In genomic region chr10:80475290-80475959, GRCm38 (mm10) we compare ENCODE assay signal across 7 mouse cellular contexts. TPM values are rescaled to one million over a fixed set of nuclear protein-coding genes. Genes with fewer than 3 reads are reported as not detected.
DNase-seq lines count a peak whose midpoint lies in the region; ATAC-seq lines count a peak whose summit lies in the region.

No protein-coding gene starts in this region.

- H3K9ac ChIP-seq in midbrain, embryonic 11.5 days (ENCODE audit: low read length): peak overlapping the region; percentile 60

- intact Hi-C loops in left cerebral cortex, postnatal 4 days (cut with DNase I): no loop called here

- peak overlapping the region; percentile 83 for H3K27ac ChIP-seq in embryonic facial prominence, embryonic 10.5 days (replicated peaks)
- peak overlapping the region; percentile 37; the same call in 1 of the 2 replicates for H3K27ac ChIP-seq in midbrain, embryonic 11.5 days (ENCODE audit: low read depth, low read length)

- no peaks in the 10 kb centered on the region for H3K36me3 ChIP-seq in embryonic facial prominence, embryonic 10.5 days (replicated peaks)
- no peaks in the 10 kb centered on the region for H3K36me3 ChIP-seq in midbrain, embryonic 11.5 days (ENCODE audit: control insufficient read depth, insufficient read depth, low read length)

- peak; percentile 91 for ATAC-seq in granulocyte monocyte progenitor cell, adult 5-6 weeks (replicated peaks; ENCODE audit: poor library complexity, severe bottlenecking)
- peak; percentile 90 for ATAC-seq in midbrain, embryonic 11.5 days (ENCODE audit: low FRiP score)

- DNase-seq in adrenal gland, postnatal 14 days: peak; percentile 94
- peak; percentile 94 for DNase-seq in embryonic facial prominence, embryonic 10.5 days (ENCODE audit: low spot score)
- peak; percentile 80 for DNase-seq in kidney, adult 11 months
- DNase-seq in left cerebral cortex, postnatal 4 days: peak; percentile 94
- peak; percentile 99 for DNase-seq in midbrain, embryonic 11.5 days (ENCODE audit: low spot score, missing footprints)
- DNase-seq in skeletal muscle tissue, adult 2 months (ENCODE audit: low read depth, low spot score): peak; percentile 86

- peak overlapping the region; percentile 66 for H3K4me3 ChIP-seq in embryonic facial prominence, embryonic 10.5 days
- peak overlapping the region; percentile 42 for H3K4me3 ChIP-seq in midbrain, embryonic 11.5 days (ENCODE audit: low read depth, low read length)

- H3K9me3 ChIP-seq in embryonic facial prominence, embryonic 10.5 days: no peaks in the 10 kb centered on the region
- no peaks in the 10 kb centered on the region for H3K9me3 ChIP-seq in midbrain, embryonic 11.5 days (ENCODE audit: control insufficient read depth, low read length)

- H3K4me2 ChIP-seq in midbrain, embryonic 11.5 days: peak overlapping the region; percentile 63

- H3K27me3 ChIP-seq in embryonic facial prominence, embryonic 10.5 days (replicated peaks; ENCODE audit: low read depth, poor library complexity, severe bottlenecking): peaks cover 78% of the 10 kb centered on the region
- H3K27me3 ChIP-seq in midbrain, embryonic 11.5 days (ENCODE audit: control insufficient read depth, insufficient read depth, low read length): peaks cover 2% of the 10 kb centered on the region

- WGBS in embryonic facial prominence, embryonic 10.5 days: under 1% methylated on average over 58 of the region's 58 CpGs
- WGBS in midbrain, embryonic 11.5 days: 1% methylated on average over 56 of the region's 58 CpGs

- H3K4me1 ChIP-seq in embryonic facial prominence, embryonic 10.5 days: peaks cover 19% of the 10 kb centered on the region
- H3K4me1 ChIP-seq in midbrain, embryonic 11.5 days (ENCODE audit: control insufficient read depth, insufficient read depth, low read length): peaks cover 5% of the 10 kb centered on the region

RNA-seq across cellular contexts. Expression of gene Onecut3, which starts 19.2 kb away (rescaled TPM):
- not detected in 2 replicates for total RNA-seq in adrenal gland, postnatal 14 days (2021)
- polyA plus RNA-seq in embryonic facial prominence, embryonic 10.5 days (2016; fragmentation: Nextera tagmentation; extraction: Ambion mirVana): 0.17 and 0.58 TPM in 2 replicates
- total RNA-seq in granulocyte monocyte progenitor cell, adult 5-6 weeks (2014; fragmentation: Nextera tagmentation): not detected in 2 replicates
- total RNA-seq in granulocyte monocyte progenitor cell, adult 5-6 weeks (2017): not detected in 2 replicates
- under 1 TPM in 1 of 2 experiments, not detected in 1; 0.24 TPM for total RNA-seq in left cerebral cortex, postnatal 4 days (2021)
- polyA plus RNA-seq in midbrain, embryonic 11.5 days (2014; fragmentation: Nextera tagmentation; extraction: Ambion mirVana): 2.7 and 2.8 TPM in 2 replicates

RNA-seq across cellular contexts. Expression of gene Tcf3, which starts 42.0 kb away (rescaled TPM):
- 54.4 and 61.8 TPM in 2 replicates for total RNA-seq in adrenal gland, postnatal 14 days (2021)
- polyA plus RNA-seq in embryonic facial prominence, embryonic 10.5 days (2016; fragmentation: Nextera tagmentation; extraction: Ambion mirVana): 225 and 235 TPM in 2 replicates
- 33.8 and 55.2 TPM in 2 replicates for total RNA-seq in granulocyte monocyte progenitor cell, adult 5-6 weeks (2014; fragmentation: Nextera tagmentation)
- 30.7 and 48.4 TPM in 2 replicates for total RNA-seq in granulocyte monocyte progenitor cell, adult 5-6 weeks (2017)
- 10 to 100 TPM; 51.9 to 53.7 TPM for total RNA-seq in left cerebral cortex, postnatal 4 days (2021)
- polyA plus RNA-seq in midbrain, embryonic 11.5 days (2014; fragmentation: Nextera tagmentation; extraction: Ambion mirVana): 135 and 154 TPM in 2 replicates

Comparison
In these comparisons a context has a peak if more than half of its experiments do, and no peak if none do; other contexts are left out.
1. Peak in every context shown above with its lines: DNase-seq, ATAC-seq, H3K4me3 ChIP-seq and H3K27ac ChIP-seq.